Mouse (Mus musculus) brain, adult 2 months (tissue): ENCODE measurements around the gene Gm11168.
A peak's percentile ranks its signal among the peaks of the same experiment; 100 is the strongest.
"Not testable (repeated sequence)": the region's sequence is repeated elsewhere in the genome, so short reads cannot be mapped to it uniquely, and the experiment has no call there.

ENCODE experiments used
- DNase-seq: peaks from one replicate; pipeline ENCODE4 v3.0.0; 2011; ENCODE audit warnings: low read depth, low spot score

Gene Gm11168

DNA sequence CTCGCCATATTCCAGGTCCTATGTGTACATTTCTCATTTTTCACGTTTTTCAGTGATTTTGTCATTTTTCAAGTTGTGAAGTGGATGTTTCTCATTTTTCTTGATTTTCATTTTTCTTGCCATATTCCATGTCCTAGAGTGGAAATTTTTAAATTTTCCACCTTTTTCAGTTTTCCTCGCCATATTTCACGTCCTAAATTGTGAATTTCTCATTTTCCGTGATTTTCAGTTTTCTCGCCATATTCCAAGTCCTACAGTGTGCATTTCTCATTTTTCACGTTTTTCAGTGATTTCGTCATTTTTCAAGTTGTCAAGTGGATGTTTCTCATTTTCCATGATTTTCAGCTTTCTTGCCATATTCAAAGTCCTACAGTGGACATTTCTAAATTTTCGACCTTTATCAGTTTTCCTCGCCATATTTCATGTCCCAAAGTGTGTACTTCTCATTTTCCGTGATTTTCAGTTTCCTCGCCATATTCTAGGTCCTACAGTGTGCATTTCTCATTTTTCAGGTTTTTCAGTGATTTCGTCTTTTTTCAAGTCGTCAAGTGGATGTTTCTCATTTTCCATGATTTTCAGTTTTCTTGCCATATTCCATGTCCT, at the start of gene Gm11168:
Gm11168 (plus strand) TSS at position 553 of the 603 bp plus-strand sequence.
- not testable (repeated sequence) for DNase-seq

DNA sequence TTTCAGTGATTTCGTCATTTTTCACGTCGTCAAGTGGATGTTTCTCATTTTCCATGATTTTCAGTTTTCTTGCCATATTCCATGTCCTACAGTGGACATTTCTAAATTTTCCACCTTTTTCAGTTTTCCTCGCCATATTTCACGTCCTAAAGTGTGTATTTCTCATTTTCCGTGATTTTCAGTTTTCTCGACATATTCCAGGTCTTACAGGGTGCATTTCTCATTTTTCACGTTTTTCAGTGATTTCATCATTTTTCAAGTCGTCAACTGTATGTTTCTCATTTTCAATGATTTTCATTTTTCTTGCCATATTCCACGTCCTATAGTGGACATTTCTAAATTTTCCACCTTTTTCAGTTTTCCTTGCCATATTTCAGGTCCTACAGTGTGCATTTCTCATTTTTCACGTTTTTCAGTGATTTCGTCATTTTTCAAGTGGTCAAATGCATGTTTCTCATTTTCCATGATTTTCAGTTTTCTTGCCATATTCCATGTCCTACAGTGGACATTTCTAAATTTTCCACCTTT, 2.6 kb upstream of the Gm11168 start, which contains the start of gene Gm10722:
Gm10722 (plus strand) TSS at position 478 of the 528 bp plus-strand sequence.
- peak; percentile 21 for DNase-seq

DNA sequence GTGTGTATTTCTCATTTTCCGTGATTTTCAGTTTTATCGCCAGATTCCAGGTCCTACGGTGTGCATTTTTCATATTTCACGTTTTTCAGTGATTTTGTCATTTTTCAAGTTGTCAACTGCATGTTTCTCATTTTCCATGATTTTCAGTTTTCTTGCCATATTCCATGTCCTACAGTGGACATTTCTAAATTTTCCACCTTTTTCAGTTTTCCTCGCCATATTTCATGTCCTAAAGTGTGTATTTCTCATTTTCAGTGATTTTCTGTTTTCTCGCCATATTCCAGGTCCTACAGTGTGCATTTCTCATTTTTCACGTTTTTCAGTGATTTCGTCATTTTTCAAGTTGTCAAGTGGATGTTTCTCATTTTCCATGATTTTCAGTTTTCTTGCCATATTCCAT, 2.1 kb upstream of the Gm11168 start:
- not testable (repeated sequence) for DNase-seq

DNA sequence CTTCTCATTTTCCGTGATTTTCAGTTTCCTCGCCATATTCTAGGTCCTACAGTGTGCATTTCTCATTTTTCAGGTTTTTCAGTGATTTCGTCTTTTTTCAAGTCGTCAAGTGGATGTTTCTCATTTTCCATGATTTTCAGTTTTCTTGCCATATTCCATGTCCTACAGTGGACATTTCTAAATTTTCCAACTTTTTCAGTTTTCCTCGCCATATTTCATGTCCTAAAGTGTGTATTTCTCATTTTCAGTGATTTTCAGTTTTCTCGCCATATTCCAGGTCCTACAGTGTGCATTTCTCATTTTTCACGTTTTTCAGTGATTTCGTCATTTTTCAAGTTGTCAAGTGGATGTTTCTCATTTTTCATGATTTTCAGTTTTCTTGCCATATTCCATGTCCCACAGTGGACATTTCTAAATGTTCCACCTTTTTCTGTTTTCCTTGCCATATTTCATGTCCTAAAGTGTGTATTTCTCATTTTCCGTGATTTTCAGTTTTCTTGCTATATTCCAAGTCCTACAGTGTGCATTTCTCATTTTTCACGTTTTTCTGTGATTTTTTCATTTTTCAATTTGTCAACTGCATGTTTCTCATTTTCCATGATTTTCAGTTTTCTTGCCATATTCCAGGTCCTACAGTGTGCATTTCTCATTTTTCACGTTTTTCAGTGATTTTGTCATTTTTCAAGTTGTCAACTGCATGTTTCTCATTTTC, 1.0 kb upstream of the Gm11168 start:
- peak; percentile 5 for DNase-seq

DNA sequence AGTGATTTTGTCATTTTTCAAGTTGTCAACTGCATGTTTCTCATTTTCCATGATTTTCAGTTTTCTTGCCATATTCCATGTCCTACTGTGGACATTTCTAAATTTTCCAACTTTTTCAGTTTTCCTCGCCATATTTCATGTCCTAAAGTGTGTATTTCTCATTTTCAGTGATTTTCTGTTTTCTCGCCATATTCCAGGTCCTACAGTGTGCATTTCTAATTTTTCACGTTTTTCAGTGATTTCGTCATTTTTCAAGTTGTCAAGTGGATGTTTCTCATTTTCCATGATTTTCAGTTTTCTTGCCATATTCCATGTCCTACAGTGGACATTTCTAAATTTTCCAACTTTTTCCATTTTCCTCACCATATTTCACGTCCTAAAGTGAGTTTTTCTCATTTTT, 3.0 kb downstream of the Gm11168 start:
- not testable (repeated sequence) for DNase-seq

DNA sequence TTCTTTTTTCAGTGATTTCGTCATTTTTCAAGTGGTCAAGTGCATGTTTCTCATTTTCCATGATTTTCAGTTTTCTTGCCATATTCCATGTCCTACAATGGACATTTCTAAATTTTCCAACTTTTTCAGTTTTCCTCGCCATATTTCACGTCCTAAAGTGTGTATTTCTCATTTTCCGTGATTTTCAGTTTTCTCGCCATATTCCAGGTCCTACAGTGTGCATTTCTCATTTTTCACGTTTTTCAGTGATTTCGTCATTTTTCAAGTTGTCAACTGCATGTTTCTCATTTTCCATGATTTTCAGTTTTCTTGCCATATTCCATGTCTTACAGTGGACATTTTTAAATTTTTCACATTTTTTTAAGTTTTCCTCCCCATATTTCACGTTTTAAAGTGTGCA, 3.5 kb downstream of the Gm11168 start:
- DNase-seq, result not testable (repeated sequence)

DNA sequence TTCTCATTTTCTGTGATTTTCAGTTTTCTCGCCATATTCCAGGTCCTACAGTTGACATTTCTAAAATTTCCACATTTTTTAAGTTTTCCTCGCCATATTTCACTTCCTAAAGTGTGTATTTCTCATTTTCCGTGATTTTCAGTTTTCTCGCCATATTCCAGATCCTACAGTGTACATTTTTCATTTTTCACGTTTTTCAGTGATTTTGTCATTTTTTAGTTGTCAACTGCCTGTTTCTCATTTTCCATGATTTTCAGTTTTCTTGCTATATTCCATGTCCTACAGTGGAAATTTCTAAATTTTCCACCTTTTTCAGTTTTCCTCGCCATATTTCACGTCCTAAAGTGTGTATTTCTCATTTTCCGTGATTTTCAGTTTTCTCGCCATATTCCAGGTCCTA, 4.1 kb downstream of the Gm11168 start:
- peak; percentile 1 for DNase-seq

DNA sequence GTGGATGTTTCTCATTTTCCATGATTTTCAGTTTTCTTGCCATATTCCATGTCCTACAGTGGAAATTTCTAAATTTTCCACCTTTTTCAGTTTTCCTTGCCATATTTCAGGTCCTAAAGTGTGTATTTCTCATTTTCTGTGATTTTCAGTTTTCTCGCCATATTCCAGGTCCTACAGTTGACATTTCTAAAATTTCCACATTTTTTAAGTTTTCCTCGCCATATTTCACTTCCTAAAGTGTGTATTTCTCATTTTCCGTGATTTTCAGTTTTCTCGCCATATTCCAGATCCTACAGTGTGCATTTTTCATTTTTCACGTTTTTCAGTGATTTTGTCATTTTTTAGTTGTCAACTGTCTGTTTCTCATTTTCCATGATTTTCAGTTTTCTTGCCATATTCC, 6.2 kb downstream of the Gm11168 start:
- DNase-seq, result not testable (repeated sequence)

DNA sequence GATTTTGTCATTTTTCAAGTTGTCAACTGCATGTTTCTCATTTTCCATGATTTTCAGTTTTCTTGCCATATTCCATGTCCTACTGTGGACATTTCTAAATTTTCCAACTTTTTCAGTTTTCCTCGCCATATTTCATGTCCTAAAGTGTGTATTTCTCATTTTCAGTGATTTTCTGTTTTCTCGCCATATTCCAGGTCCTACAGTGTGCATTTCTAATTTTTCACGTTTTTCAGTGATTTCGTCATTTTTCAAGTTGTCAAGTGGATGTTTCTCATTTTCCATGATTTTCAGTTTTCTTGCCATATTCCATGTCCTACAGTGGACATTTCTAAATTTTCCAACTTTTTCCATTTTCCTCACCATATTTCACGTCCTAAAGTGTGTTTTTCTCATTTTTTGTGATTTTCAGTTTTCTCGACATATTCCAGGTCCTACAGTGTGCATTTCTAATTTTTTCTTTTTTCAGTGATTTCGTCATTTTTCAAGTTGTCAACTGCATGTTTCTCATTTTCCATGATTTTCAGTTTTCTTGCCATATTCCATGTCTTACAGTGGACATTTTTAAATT, 9.0 kb downstream of the Gm11168 start:
- DNase-seq, result not testable (repeated sequence)

DNA sequence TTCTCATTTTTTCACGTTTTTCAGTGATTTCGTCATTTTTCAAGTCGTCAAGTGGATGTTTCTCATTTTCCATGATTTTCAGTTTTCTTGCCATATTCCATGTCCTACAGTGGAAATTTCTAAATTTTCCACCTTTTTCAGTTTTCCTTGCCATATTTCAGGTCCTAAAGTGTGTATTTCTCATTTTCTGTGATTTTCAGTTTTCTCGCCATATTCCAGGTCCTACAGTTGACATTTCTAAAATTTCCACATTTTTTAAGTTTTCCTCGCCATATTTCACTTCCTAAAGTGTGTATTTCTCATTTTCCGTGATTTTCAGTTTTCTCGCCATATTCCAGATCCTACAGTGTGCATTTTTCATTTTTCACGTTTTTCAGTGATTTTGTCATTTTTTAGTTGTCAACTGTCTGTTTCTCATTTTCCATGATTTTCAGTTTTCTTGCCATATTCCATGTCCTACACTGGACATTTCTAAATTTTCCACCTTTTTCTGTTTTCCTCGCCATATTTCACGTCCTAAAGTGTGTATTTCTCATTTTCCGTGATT, 9.7 kb downstream of the Gm11168 start, which contains the start of gene Gm10721:
Gm10721 (plus strand) TSS at position 408 of the 547 bp plus-strand sequence.
- DNase-seq, result not testable (repeated sequence)

DNA sequence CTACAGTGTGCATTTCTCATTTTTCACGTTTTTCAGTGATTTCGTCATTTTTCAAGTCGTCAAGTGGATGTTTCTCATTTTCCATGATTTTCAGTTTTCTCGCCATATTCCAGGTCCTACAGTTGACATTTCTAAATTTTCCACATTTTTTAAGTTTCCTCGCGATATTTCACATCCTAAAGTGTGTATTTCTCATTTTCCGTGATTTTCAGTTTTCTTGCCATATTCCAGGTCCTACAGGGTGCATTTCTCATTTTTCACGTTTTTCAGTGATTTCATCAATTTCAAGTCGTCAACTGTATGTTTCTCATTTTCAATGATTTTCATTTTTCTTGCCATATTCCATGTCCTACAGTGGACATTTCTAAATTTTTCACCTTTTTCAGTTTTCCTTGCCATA, 12.2 kb downstream of the Gm11168 start, which contains the start of gene Gm10720:
Gm10720 (plus strand) TSS at position 301 of the 400 bp plus-strand sequence.
- DNase-seq, result not testable (repeated sequence)

DNA sequence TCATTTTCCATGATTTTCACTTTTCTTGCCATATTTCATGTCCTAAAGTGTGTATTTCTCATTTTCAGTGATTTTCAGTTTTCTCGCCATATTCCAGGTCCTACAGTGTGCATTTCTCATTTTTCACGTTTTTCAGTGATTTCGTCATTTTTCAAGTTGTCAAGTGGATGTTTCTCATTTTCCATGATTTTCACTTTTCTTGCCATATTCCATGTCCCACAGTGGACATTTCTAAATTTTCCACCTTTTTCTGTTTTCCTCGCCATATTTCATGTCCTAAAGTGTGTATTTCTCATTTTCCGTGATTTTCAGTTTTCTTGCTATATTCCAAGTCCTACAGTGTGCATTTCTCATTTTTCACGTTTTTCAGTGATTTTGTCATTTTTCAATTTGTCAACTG, 12.8 kb downstream of the Gm11168 start:
- not testable (repeated sequence) for DNase-seq

DNA sequence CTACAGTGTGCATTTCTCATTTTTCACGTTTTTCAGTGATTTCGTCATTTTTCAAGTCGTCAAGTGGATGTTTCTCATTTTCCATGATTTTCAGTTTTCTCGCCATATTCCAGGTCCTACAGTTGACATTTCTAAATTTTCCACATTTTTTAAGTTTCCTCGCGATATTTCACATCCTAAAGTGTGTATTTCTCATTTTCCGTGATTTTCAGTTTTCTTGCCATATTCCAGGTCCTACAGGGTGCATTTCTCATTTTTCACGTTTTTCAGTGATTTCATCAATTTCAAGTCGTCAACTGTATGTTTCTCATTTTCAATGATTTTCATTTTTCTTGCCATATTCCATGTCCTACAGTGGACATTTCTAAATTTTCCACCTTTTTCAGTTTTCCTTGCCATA, 14.0 kb downstream of the Gm11168 start, which contains the start of gene Gm10719:
Gm10719 (plus strand) TSS at position 301 of the 400 bp plus-strand sequence.
- not testable (repeated sequence) for DNase-seq

DNA sequence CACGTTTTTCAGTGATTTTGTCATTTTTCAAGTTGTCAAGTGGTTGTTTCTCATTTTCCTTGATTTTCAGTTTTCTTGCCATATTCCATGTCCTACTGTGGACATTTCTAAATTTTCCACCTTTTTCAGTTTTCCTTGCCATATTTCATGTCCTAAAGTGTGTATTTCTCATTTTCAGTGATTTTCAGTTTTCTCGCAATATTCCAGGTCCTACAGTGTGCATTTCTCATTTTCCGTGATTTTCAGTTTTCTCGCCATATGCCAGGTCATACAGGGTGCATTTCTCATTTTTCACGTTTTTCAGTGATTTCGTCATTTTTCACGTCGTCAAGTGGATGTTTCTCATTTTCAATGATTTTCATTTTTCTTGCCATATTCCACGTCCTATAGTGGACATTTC, 15.8 kb downstream of the Gm11168 start:
- DNase-seq, result not testable (repeated sequence)

DNA sequence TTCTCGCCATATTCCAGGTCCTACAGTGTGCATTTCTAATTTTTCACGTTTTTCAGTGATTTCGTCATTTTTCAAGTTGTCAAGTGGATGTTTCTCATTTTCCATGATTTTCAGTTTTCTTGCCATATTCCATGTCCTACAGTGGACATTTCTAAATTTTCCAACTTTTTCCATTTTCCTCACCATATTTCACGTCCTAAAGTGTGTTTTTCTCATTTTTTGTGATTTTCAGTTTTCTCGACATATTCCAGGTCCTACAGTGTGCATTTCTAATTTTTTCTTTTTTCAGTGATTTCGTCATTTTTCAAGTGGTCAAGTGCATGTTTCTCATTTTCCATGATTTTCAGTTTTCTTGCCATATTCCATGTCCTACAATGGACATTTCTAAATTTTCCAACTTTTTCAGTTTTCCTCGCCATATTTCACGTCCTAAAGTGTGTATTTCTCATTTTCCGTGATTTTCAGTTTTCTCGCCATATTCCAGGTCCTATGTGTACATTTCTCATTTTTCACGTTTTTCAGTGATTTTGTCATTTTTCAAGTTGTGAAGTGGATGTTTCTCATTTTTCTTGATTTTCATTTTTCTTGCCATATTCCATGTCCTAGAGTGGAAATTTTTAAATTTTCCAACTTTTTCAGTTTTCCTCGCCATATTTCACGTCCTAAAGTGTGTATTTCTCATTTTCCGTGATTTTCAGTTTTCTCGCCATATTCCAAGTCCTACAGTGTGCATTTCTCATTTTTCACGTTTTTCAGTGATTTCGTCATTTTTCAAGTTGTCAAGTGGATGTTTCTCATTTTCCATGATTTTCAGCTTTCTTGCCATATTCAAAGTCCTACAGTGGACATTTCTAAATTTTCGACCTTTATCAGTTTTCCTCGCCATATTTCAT, 16.9 kb downstream of the Gm11168 start:
- not testable (repeated sequence) for DNase-seq

DNA sequence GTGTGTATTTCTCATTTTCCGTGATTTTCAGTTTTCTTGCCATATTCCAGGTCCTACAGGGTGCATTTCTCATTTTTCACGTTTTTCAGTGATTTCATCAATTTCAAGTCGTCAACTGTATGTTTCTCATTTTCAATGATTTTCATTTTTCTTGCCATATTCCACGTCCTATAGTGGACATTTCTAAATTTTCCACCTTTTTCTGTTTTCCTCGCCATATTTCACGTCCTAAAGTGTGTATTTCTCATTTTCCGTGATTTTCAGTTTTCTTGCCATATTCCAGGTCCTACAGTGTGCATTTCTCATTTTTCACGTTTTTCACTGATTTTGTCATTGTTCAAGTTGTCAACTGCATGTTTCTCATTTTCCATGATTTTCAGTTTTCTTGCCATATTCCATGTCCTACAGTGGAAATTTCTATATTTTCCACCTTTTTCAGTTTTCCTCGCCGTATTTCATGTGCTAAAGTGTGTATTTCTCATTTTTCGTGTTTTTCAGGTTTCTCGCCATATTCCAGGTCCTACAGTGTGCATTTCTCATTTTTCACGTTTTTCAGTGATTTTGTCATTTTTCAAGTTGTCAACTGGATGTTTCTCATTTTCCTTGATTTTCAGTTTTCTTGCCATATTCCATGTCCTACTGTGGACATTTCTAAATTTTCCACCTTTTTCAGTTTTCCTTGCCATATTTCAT, 19.3 kb downstream of the Gm11168 start:
- DNase-seq, result peak; percentile 16

DNA sequence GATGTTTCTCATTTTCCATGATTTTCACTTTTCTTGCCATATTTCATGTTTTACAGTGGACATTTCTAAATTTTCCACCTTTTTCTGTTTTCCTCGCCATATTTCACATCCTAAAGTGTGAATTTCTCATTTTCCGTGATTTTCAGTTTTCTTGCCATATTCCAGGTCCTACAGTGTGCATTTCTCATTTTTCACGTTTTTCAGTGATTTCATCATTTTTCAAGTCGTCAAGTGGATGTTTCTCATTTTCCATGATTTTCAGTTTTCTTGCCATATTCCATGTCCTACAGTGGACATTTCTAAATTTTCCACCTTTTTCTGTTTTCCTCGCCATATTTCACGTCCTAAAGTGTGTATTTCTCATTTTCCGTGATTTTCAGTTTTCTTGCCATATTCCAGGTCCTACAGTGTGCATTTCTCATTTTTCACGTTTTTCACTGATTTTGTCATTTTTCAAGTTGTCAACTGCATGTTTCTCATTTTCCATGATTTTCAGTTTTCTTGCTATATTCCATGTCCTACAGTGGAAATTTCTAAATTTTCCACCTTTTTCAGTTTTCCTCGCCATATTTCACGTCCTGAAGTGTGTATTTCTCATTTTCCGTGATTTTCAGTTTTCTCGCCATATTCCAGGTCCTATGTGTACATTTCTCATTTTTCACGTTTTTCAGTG, 20.3 kb downstream of the Gm11168 start, which contains the start of gene Gm10718:
Gm10718 (plus strand) TSS at position 236 of the 673 bp plus-strand sequence.
- DNase-seq, result not testable (repeated sequence)

DNA sequence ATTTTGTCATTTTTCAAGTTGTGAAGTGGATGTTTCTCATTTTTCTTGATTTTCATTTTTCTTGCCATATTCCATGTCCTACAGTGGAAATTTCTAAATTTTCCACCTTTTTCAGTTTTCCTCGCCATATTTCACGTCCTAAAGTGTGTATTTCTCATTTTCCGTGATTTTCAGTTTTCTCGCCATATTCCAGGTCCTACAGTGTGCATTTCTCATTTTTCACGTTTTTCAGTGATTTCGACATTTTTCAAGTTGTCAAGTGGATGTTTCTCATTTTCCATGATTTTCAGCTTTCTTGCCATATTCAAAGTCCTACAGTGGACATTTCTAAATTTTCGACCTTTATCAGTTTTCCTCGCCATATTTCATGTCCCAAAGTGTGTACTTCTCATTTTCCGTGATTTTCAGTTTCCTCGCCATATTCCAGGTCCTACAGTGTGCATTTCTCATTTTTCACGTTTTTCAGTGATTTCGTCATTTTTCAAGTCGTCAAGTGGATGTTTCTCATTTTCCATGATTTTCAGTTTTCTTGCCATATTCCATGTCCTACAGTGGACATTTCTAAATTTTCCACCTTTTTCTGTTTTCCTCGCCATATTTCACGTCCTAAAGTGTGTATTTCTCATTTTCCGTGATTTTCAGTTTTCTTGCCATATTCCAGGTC, 21.0 kb downstream of the Gm11168 start:
- DNase-seq, result not testable (repeated sequence)

DNA sequence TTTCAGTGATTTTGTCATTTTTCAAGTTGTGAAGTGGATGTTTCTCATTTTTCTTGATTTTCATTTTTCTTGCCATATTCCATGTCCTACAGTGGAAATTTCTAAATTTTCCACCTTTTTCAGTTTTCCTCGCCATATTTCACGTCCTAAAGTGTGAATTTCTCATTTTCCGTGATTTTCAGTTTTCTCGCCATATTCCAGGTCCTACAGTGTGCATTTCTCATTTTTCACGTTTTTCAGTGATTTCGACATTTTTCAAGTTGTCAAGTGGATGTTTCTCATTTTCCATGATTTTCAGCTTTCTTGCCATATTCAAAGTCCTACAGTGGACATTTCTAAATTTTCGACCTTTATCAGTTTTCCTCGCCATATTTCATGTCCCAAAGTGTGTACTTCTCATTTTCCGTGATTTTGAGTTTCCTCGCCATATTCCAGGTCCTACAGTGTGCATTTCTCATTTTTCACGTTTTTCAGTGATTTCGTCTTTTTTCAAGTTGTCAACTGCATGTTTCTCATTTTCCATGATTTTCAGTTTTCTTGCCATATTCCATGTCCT, 21.8 kb downstream of the Gm11168 start, which contains the start of gene Gm10717:
Gm10717 (plus strand) TSS at position 506 of the 556 bp plus-strand sequence.
- DNase-seq, result not testable (repeated sequence)
